Mouse (Mus musculus): ENCODE measurements around the gene Aoc2.

DNA sequence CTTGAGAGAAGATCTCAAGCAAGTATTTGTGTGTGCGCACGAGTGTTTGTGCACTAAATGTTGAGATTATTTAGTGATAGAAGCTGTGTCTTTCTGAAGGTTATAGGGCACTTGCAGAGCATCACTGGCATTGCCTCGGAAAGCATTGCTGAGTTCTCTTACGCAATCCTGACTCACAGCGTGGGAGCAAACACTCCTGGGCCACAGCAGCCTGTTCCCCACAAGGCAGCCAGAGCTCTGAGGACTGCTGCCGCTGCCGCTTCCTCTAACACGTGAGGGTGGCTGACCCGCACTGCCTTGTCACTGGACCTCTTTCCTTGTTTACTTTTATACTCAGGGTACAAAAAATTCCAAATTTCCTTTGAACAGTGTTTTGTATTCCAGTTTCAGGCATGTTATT is 37.6 kb upstream of the Aoc2 start:
- TF ChIP-seq POLR2A (IDR thresholded peaks at IDR 0.05; ENCODE audit: insufficient read depth, low read depth, low read length) (no peak), CTCF (IDR thresholded peaks at IDR 0.05) (no peak)

Data from heart, adult 2 months (tissue).